Mouse (Mus musculus): ENCODE data around the gene Atxn7l3. TPM values are rescaled to one million over a fixed set of nuclear protein-coding genes. Genes with fewer than 3 reads are reported as not detected.
A peak's percentile ranks its signal among the peaks of the same experiment; 100 is the strongest.

The Atxn7l3 gene
- polyA plus RNA-seq, 1 experiment from 2014 or later: 22.1 TPM

GRCm38 (mm10) chr11:102249351-102250090 is 46.9 kb downstream of the Atxn7l3 start:
- ATAC-seq (ENCODE audit: insufficient number of reproducible peaks, low FRiP score, low TSS enrichment, low read depth) (no peak), DNase-seq (ENCODE audit: low spot score) (no peak)
- H3K4me3 ChIP-seq (ENCODE audit: low read depth, low read length): peak overlapping the region; percentile 83
- peak overlapping the region; percentile 73 for H3K9ac ChIP-seq (ENCODE audit: low read length)
- H3K4me2 ChIP-seq (ENCODE audit: low read depth, severe bottlenecking): peak overlapping the region; percentile 80
- H3K9me3 ChIP-seq (ENCODE audit: control insufficient read depth, low read length): no peaks in the 10 kb centered on the region
- H3K4me1 ChIP-seq (ENCODE audit: control insufficient read depth, insufficient read depth, low read length): peaks cover 8% of the 10 kb centered on the region; the same call in 1 of the 2 replicates
- H3K27me3 ChIP-seq (ENCODE audit: control insufficient read depth, insufficient read depth, low read length): no peaks in the 10 kb centered on the region
- H3K27ac ChIP-seq (replicated peaks; ENCODE audit: low read depth, low read length): peak overlapping the region; percentile 64; the same call in 1 of the 2 replicates
- 0 out of 2 replicates have a peak, but pooled peaks cover 2% of the 10 kb centered on the region for H3K36me3 ChIP-seq (ENCODE audit: control insufficient read depth, insufficient read depth, low read length)
- 11% methylated on average over 9 of the region's 9 CpGs for WGBS

GRCm38 (mm10) chr11:102248630-102249230 is 47.7 kb downstream of the Atxn7l3 start, which contains the start of gene BC030867:
TSS of gene BC030867 (plus strand) at chr11:102248882.
- H3K27ac ChIP-seq (replicated peaks; ENCODE audit: low read depth, low read length): peak within 1 kb of the TSS; percentile 64
- peak within 1 kb of the TSS; percentile 80 for H3K4me2 ChIP-seq (ENCODE audit: low read depth, severe bottlenecking)
- 0 out of 2 replicates have a peak, but pooled peaks cover 2% of the 10 kb centered on the region for H3K36me3 ChIP-seq (ENCODE audit: control insufficient read depth, insufficient read depth, low read length)
- peak within 1 kb of the TSS; percentile 73 for H3K9ac ChIP-seq (ENCODE audit: low read length)
- no peaks in the 10 kb centered on the region for H3K27me3 ChIP-seq (ENCODE audit: control insufficient read depth, insufficient read depth, low read length)
- ATAC-seq (ENCODE audit: insufficient number of reproducible peaks, low FRiP score, low TSS enrichment, low read depth) (peak; percentile 55; the same call in 1 of the 2 replicates), DNase-seq (ENCODE audit: low spot score) (peak; percentile 100)
- WGBS: under 1% methylated on average over 41 of the region's 41 CpGs
- peaks cover 8% of the 10 kb centered on the region; the same call in 1 of the 2 replicates for H3K4me1 ChIP-seq (ENCODE audit: control insufficient read depth, insufficient read depth, low read length)
- no peaks in the 10 kb centered on the region for H3K9me3 ChIP-seq (ENCODE audit: control insufficient read depth, low read length)
- H3K4me3 ChIP-seq (ENCODE audit: low read depth, low read length): peak within 1 kb of the TSS; percentile 83

GRCm38 (mm10) chr11:102246871-102247270 is 49.6 kb downstream of the Atxn7l3 start:
- peaks cover 8% of the 10 kb centered on the region; the same call in 1 of the 2 replicates for H3K4me1 ChIP-seq (ENCODE audit: control insufficient read depth, insufficient read depth, low read length)
- H3K4me3 ChIP-seq (ENCODE audit: low read depth, low read length): no peak overlapping the region
- no peak overlapping the region for H3K9ac ChIP-seq (ENCODE audit: low read length)
- no peaks in the 10 kb centered on the region for H3K36me3 ChIP-seq (ENCODE audit: control insufficient read depth, insufficient read depth, low read length)
- ATAC-seq (ENCODE audit: insufficient number of reproducible peaks, low FRiP score, low TSS enrichment, low read depth) (no peak), DNase-seq (ENCODE audit: low spot score) (no peak)
- H3K4me2 ChIP-seq (ENCODE audit: low read depth, severe bottlenecking): no peak overlapping the region
- H3K27me3 ChIP-seq (ENCODE audit: control insufficient read depth, insufficient read depth, low read length): no peaks in the 10 kb centered on the region
- no peak overlapping the region for H3K27ac ChIP-seq (replicated peaks; ENCODE audit: low read depth, low read length)
- 91% methylated on average over 4 of the region's 4 CpGs for WGBS
- no peaks in the 10 kb centered on the region for H3K9me3 ChIP-seq (ENCODE audit: control insufficient read depth, low read length)

DNA sequence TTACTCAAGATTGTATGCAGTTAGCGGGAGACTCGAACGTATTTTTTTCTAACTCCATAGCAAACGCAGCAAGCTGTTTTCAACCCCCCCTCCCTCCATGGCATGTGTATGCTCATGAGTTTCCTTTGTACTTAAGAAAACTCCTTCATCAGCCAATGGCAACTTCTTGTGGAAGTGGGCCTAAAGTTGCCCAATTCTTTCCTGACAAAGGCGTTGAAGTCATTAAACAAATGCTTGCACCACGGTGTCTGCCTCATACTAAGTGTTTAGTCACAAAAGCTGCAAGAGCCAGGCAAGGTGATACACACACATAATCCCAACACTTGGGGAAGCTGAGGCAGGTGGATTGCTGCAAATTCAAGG is 50.2 kb downstream of the Atxn7l3 start:
- Histone ChIP-seq H3K27me3 (ENCODE audit: control insufficient read depth, insufficient read depth, low read length) (no peaks in the 10 kb centered on the region), H3K4me1 (ENCODE audit: control insufficient read depth, insufficient read depth, low read length) (peaks cover 8% of the 10 kb centered on the region; the same call in 1 of the 2 replicates), H3K36me3 (ENCODE audit: control insufficient read depth, insufficient read depth, low read length) (no peaks in the 10 kb centered on the region), H3K9ac (ENCODE audit: low read length) (no peak overlapping the region), H3K27ac (replicated peaks; ENCODE audit: low read depth, low read length) (no peak overlapping the region), H3K4me3 (ENCODE audit: low read depth, low read length) (no peak overlapping the region), H3K4me2 (ENCODE audit: low read depth, severe bottlenecking) (no peak overlapping the region), H3K9me3 (ENCODE audit: control insufficient read depth, low read length) (no peaks in the 10 kb centered on the region)
- DNase-seq (ENCODE audit: low spot score): no peak
- 90% methylated on average over 6 of the region's 6 CpGs for WGBS
- no peak for ATAC-seq (ENCODE audit: insufficient number of reproducible peaks, low FRiP score, low TSS enrichment, low read depth)

GRCm38 (mm10) chr11:102245581-102246272 is 50.7 kb downstream of the Atxn7l3 start:
- Histone ChIP-seq H3K9me3 (ENCODE audit: control insufficient read depth, low read length) (no peaks in the 10 kb centered on the region), H3K4me3 (ENCODE audit: low read depth, low read length) (peak overlapping the region; percentile 24; the same call in 1 of the 2 replicates), H3K36me3 (ENCODE audit: control insufficient read depth, insufficient read depth, low read length) (no peaks in the 10 kb centered on the region), H3K27ac (replicated peaks; ENCODE audit: low read depth, low read length) (no peak overlapping the region), H3K9ac (ENCODE audit: low read length) (no peak overlapping the region; the same call in 1 of the 2 replicates), H3K4me2 (ENCODE audit: low read depth, severe bottlenecking) (peak overlapping the region; percentile 63; the same call in 1 of the 2 replicates), H3K27me3 (ENCODE audit: control insufficient read depth, insufficient read depth, low read length) (no peaks in the 10 kb centered on the region), H3K4me1 (ENCODE audit: control insufficient read depth, insufficient read depth, low read length) (peaks cover 8% of the 10 kb centered on the region; the same call in 1 of the 2 replicates)
- DNase-seq (ENCODE audit: low spot score) (no peak), ATAC-seq (ENCODE audit: insufficient number of reproducible peaks, low FRiP score, low TSS enrichment, low read depth) (no peak)
- 57% methylated on average over 14 of the region's 14 CpGs for WGBS

DNA sequence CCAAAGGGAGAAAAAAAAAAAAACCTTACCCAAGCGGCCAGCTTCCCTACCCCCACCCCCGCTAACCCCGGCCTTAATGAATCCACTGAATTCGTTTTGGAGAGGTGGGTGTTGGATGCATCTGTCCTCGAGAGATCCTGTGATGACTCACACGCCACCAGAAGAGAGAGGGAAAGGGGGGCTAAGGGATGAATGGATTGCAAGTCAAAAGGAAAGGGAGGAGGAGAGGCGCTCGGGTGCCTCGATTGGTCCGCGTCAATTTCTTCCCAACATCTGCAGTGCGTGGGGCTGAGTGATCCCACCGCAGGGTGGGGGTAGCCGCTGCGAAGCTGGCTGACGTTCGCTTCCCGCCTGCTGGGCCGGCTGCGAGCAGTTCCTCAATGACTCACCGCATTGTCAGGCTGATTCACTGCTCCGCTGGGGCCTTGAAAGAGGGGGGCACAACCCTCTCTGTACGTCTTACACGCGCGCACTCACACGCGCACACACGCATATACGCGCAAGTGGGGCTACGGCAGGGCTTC is 51.4 kb downstream of the Atxn7l3 start:
- Histone ChIP-seq H3K27me3 (ENCODE audit: control insufficient read depth, insufficient read depth, low read length) (no peaks in the 10 kb centered on the region), H3K27ac (replicated peaks; ENCODE audit: low read depth, low read length) (no peak overlapping the region)

DNA sequence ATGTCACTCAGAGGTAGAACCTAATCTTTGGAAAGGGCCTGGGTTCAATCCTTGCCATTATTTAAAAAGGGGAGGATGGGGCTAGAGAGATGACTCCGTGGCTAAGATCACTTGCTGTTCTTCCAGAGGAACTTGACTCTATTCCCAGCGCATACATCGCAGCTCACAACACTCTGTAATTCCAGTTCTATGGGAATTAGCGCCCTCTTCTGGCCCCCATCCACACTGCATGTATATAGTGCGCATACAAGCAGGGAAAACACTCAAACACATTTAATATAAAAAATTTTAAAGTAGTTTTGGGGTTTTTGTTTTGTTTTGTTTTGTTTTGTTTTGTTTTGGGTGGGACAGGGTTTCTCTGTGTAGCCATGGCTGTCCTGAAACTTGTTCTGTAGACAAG is 54.6 kb downstream of the Atxn7l3 start:
- Histone ChIP-seq H3K27me3 (ENCODE audit: control insufficient read depth, insufficient read depth, low read length) (no peaks in the 10 kb centered on the region), H3K9me3 (ENCODE audit: control insufficient read depth, low read length) (no peaks in the 10 kb centered on the region), H3K36me3 (ENCODE audit: control insufficient read depth, insufficient read depth, low read length) (no peaks in the 10 kb centered on the region), H3K4me3 (ENCODE audit: low read depth, low read length) (no peak overlapping the region), H3K4me1 (ENCODE audit: control insufficient read depth, insufficient read depth, low read length) (0 out of 2 replicates have a peak, but pooled peaks cover 3% of the 10 kb centered on the region), H3K27ac (replicated peaks; ENCODE audit: low read depth, low read length) (no peak overlapping the region), H3K9ac (ENCODE audit: low read length) (no peak overlapping the region), H3K4me2 (ENCODE audit: low read depth, severe bottlenecking) (no peak overlapping the region)
- whole genome bisulfite sequencing: 48% methylated on average over 5 of the region's 5 CpGs
- ATAC-seq (ENCODE audit: insufficient number of reproducible peaks, low FRiP score, low TSS enrichment, low read depth): no peak
- DNase-seq (ENCODE audit: low spot score): no peak

More for the DNA sequence above, 51.4 kb downstream of the Atxn7l3 start:
- peak; percentile 58 for ATAC-seq (ENCODE audit: insufficient number of reproducible peaks, low FRiP score, low TSS enrichment, low read depth)
- 3% methylated on average over 32 of the region's 32 CpGs for WGBS
- peak overlapping the region; percentile 24 for H3K4me3 ChIP-seq (ENCODE audit: low read depth, low read length)
- no peaks in the 10 kb centered on the region for H3K9me3 ChIP-seq (ENCODE audit: control insufficient read depth, low read length)
- peaks cover 8% of the 10 kb centered on the region; the same call in 1 of the 2 replicates for H3K4me1 ChIP-seq (ENCODE audit: control insufficient read depth, insufficient read depth, low read length)
- peak overlapping the region; percentile 46 for H3K9ac ChIP-seq (ENCODE audit: low read length)
- peak; percentile 62 for DNase-seq (ENCODE audit: low spot score)
- no peaks in the 10 kb centered on the region for H3K36me3 ChIP-seq (ENCODE audit: control insufficient read depth, insufficient read depth, low read length)
- H3K4me2 ChIP-seq (ENCODE audit: low read depth, severe bottlenecking): peak overlapping the region; percentile 63

- no peak for DNase-seq (ENCODE audit: low spot score)
- Histone ChIP-seq H3K36me3 (ENCODE audit: control insufficient read depth, insufficient read depth, low read length) (no peaks in the 10 kb centered on the region), H3K9ac (ENCODE audit: low read length) (no peak overlapping the region), H3K4me1 (ENCODE audit: control insufficient read depth, insufficient read depth, low read length) (0 out of 2 replicates have a peak, but pooled peaks cover 3% of the 10 kb centered on the region), H3K27me3 (ENCODE audit: control insufficient read depth, insufficient read depth, low read length) (no peaks in the 10 kb centered on the region), H3K4me3 (ENCODE audit: low read depth, low read length) (no peak overlapping the region), H3K4me2 (ENCODE audit: low read depth, severe bottlenecking) (no peak overlapping the region), H3K9me3 (ENCODE audit: control insufficient read depth, low read length) (no peaks in the 10 kb centered on the region), H3K27ac (replicated peaks; ENCODE audit: low read depth, low read length) (no peak overlapping the region)
- no peak for ATAC-seq (ENCODE audit: insufficient number of reproducible peaks, low FRiP score, low TSS enrichment, low read depth)
- 79% methylated on average over 5 of the region's 5 CpGs for WGBS
Observed at GRCm38 (mm10) chr11:102241246-102241645, 55.2 kb downstream of the Atxn7l3 start.
